Mouse (Mus musculus): ENCODE results near the gene Ppip5k1. TPM values are rescaled to one million over a fixed set of nuclear protein-coding genes. Genes with fewer than 3 reads are reported as not detected.
A peak's percentile ranks its signal among the peaks of the same experiment; 100 is the strongest.
"Not testable (repeated sequence)": the region's sequence is repeated elsewhere in the genome, so short reads cannot be mapped to it uniquely, and the experiment has no call there.

Ppip5k1 gene
- 100 to 1,000 TPM; 105 to 126 TPM for total RNA-seq (2021)

DNA sequence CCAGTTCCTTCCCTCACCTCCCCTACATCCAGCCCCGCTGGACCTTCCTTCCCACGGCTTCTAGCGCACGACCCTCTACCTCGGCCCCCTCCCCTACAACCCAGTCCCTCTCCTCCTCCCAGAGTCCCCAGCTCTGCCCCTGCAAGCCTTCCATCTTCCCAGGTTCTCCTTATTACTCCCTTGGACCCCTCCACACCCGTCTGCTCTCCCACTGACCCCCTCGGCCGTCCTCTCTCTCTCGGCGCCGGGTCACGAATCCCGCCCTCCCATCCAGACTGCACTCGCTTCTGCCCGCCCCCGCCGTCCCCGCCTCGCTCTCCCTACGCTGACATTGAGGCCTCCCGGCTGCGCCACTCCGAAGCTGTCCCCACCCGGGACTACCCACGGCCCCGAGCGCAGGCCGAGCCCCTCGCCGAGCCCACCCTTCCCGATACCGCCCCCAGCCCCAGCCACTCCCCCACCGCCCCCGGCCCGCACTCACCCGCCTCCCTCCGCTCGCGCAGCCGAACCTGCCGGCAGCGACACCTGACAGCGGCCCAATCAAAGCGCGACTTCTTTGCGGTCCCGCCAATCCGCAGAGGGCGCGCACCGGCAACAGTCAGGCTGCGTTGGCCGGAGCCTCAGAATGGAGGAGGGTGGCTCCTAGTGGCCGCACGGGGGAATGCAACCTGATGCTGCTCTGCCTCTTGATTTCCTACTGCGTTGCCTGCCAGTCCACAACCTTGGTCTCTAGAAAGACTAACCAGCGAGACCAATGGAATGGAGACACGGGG is at the start of gene Ppip5k1:
Ppip5k1 (minus strand) TSS at position 577 of the 773 bp plus-strand sequence.
- intact Hi-C loops (cut with DNase I): no loop called here

GRCm38 (mm10) chr2:121403296-121403695 is 48.1 kb upstream of the Ppip5k1 start:
- intact Hi-C loops (cut with DNase I): no loop called here
- DNase-seq (ENCODE audit: low spot score in 2 of 2): no peak

More for the DNA sequence above, at the start of gene Ppip5k1:
- DNase-seq (ENCODE audit: low spot score in 2 of 2): peak; percentile 98 to 99

DNA sequence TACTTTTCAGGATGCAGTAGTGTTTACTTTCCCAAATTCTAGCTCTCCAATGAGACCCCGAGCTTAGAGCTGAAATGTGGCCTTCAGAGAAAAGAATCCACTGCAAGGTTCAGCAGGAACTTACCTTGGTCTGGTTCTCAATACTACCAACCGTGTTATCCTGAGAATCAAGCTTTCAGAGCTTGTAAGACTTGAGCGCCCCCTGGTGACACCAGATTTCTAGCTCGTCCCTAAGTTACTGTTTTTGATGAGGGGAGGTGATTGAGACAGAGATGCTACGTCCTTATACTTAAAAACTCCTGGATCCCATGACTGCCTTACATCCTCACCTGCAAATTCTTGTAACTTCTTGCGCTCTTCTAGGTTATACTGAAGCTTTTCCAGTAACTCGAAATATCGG is 41.4 kb upstream of the Ppip5k1 start:
- intact Hi-C loops (cut with DNase I): no loop called here
- DNase-seq (ENCODE audit: low spot score in 2 of 2): peak; percentile 74 to 80

DNA sequence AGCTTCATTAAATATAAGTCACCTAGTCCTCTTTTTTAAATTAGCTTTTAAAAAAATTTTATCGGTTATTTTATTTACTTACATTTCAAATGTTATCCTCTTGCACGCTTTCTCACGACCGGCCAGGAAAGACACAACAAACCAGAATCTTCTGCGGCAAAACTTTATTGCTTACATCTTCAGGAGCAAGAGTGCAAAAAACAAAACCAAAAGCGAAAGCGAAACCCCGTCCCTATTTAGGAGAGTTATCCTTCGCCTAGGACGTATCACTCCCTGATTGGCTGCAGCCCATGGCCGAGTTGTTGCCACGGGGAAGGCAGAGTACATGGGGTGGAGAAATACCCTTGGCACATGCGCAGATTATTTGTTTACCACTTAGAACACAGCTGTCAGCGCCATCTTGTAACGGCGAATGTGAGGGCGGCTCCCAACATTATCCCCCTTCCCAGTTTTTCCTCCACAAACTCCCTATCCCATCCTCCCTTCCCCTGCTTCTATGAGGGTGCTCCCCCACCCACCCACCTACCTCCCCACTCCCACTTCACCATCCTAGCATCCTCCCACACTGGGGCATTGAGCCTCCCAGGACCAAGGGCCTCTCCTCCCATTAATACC is 31.9 kb upstream of the Ppip5k1 start, which contains the start of gene Strc:
Strc (minus strand) TSS at position 208 of the 615 bp plus-strand sequence.
- intact Hi-C loops (cut with DNase I); DNase-seq (ENCODE audit: low spot score in 2 of 2): not testable (repeated sequence)

DNA sequence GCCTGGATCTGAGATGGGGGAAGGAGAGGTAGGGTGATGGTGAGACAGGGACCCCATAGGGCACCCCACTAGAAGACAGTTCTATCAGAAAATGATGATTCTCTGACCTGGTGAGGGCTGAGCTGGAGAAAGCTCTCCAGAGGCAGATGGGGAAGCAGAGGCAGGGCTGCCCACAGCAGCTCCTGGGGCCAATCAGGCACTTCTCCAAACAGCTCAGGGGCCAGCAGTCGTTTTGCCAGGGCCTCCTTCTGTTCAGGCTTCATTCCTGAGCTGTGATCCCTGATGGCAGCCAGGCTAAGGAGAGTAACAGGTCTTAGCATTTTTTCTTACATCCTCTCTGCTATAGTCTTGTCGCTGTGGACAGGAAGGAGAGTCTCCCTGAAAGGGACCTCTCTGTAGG is 19.6 kb upstream of the Ppip5k1 start:
- intact Hi-C loops (cut with DNase I): no loop called here
- no peak for DNase-seq (ENCODE audit: low spot score in 2 of 2)

DNA sequence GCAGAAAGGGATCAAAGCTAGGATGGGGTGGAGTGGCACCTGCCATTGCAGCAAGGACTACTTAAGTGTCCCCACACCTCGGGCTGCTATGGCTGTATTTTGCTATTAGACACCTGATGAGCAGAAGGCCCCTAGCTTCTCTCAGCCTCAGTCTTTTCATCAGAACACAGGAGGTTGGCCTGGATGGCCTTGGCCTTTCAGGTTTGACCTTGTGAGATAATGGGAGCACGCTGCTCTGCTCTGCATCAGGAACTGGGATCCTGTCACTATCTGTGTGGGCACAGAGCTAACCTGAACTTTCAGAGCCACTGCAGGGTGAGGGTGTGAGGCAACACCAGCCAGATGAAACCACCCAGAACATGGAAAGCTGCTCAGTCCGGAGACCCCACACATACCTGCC is 17.1 kb upstream of the Ppip5k1 start:
- DNase-seq (ENCODE audit: low spot score in 2 of 2): no peak
- intact Hi-C loops (cut with DNase I): no loop called here

- no peak for DNase-seq (ENCODE audit: low spot score in 2 of 2)
- intact Hi-C loops (cut with DNase I): no loop called here
Observed at GRCm38 (mm10) chr2:121370921-121371320, 15.7 kb upstream of the Ppip5k1 start.

DNA sequence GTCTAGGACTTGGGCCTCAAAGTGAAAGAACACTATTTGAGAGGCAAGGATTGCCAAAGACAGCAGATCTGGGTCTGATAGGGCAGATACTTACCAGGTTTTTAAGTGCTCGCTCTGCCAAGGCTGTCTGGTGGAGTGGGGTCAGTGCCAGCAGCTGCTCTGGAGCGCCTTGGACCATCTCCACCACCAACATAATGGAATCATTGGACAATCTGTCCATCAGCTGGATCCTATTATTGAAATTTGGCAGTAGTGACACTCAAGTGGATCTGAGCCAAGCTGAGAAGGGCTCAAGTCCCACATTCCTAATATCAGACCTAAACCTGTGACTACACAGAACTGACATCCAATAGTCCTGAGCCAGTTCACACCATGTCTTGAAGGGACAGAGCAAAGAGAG is 13.6 kb upstream of the Ppip5k1 start:
- intact Hi-C loops (cut with DNase I): no loop called here
- DNase-seq (ENCODE audit: low spot score in 2 of 2): no peak

DNA sequence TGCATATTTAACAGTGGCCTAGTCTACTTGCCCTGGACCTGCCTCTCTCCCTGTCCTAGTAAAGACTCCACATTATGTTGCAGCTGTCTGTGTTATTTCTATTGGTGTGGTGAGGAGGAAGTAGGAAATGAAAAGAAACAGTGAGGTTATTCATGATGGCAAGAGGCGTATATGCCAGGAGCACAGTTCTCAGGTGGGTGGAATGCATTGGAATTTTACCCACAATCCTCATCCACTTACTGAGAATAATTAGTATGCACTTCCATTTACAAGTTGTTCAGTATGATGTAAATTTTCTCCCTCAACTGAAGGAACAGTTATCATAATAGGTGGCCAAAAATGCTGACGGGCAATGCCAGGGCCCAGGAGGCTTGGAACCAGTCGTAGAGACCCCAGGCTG is 8.5 kb upstream of the Ppip5k1 start:
- no peak for DNase-seq (ENCODE audit: low spot score in 2 of 2)
- intact Hi-C loops (cut with DNase I): no loop called here

DNA sequence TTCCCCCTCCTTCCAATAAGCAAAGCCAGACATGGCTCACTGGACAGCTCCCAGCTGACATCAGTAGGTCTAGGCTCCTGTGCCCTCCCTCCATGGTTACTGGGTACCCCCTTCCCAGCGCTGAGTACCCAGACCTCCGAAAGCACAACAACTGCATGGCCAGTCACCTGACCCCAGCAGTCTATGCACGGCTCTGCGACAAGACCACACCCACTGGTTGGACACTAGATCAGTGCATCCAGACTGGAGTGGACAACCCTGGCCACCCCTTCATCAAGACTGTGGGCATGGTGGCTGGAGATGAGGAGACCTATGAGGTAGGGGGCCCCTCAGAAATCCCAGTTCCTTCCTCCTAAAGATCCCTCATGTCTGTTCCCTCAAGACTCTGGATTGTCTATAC is 4.3 kb upstream of the Ppip5k1 start:
- no peak for DNase-seq (ENCODE audit: low spot score in 2 of 2)
- intact Hi-C loops (cut with DNase I): no loop called here

DNA sequence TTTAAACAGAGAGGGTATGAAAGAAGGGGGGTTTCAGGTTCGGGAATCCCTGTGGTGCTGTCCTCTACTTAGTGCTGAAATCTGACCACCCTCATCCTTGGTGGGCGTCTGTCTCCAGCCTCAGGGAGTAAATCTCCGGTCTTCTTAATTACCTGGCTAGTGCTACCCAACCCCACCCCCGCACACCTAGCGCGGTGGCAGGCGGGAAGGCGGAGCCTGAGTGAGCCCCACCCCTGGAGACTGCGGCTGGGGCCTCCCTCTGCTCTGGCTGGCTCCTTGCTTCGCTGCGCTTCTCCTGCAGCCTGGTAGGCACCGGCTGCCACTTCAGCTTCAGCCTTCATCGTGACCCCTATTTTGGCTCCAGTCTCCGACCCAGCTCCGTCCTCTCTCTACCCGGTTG is 3.2 kb upstream of the Ppip5k1 start:
- intact Hi-C loops (cut with DNase I): no loop called here
- DNase-seq (ENCODE audit: low spot score in 2 of 2): peak; percentile 82 to 87

DNA sequence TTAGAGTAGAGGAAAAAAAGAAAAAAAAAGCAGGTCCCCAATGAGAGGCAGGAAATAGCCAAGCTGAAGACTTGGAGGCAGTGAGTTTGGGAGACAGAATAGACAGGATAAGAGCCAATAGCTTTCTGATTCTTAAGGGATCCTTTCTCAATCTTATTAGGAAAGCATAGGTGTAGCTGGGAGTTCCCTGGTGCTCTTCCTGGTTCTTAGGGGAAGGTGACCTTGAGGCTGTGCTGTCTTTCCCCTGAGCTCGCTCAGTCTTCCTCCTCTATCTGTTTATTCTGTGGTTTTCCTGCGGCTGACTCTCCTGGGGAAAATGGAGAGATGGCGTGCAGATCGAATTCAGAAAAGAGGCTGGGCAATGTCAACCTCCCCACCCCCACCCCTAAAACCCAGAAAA is 2.8 kb upstream of the Ppip5k1 start:
- DNase-seq (ENCODE audit: low spot score in 2 of 2): no peak
- intact Hi-C loops (cut with DNase I): loop anchor here (1.0 kb wide), 1 partner anchor 36 kb away; no protein-coding TSS in a partner anchor

GRCm38 (mm10) chr2:121357494-121357893 is 2.3 kb upstream of the Ppip5k1 start, which contains the start of gene Ckmt1:
TSS of gene Ckmt1 (plus strand) at chr2:121357714.
- intact Hi-C loops (cut with DNase I): loop anchor here (1.0 kb wide), 1 partner anchor 37 kb away; no protein-coding TSS in a partner anchor
- DNase-seq (ENCODE audit: low spot score in 2 of 2): no peak

- no peak for DNase-seq (ENCODE audit: low spot score in 2 of 2)
- intact Hi-C loops (cut with DNase I): no loop called here
Observed at GRCm38 (mm10) chr2:121354378-121354777, 818 bp downstream of the Ppip5k1 start.

DNA sequence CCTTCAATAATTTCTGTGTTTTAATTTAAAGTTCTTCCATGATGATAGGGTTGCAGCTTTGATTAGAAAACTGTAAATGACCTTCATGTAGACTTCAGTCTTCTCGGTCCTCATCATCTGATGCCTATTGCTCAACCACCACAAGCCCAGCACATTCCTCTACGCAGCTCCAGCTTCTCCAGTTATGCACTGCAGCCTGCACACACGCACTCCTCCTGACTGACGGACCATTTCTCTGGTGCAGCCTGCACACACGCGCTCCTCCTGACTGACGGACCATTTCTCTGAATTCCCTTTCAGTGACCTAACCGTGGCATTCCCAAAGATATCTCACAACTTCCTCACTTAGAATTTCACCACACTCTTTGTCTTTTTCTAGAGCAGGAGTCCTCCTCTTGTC is 2.0 kb downstream of the Ppip5k1 start:
- DNase-seq (ENCODE audit: low spot score in 2 of 2): no peak
- intact Hi-C loops (cut with DNase I): no loop called here

GRCm38 (mm10) chr2:121339057-121339456 is 16.1 kb downstream of the Ppip5k1 start:
- no peak for DNase-seq (ENCODE audit: low spot score in 2 of 2)
- intact Hi-C loops (cut with DNase I): no loop called here

GRCm38 (mm10) chr2:121329492-121329891 is 25.7 kb downstream of the Ppip5k1 start:
- no peak for DNase-seq (ENCODE audit: low spot score in 2 of 2)
- intact Hi-C loops (cut with DNase I): no loop called here

GRCm38 (mm10) chr2:121323693-121324470 is 31.3 kb downstream of the Ppip5k1 start:
- intact Hi-C loops (cut with DNase I): no loop called here
- no peak for DNase-seq (ENCODE audit: low spot score in 2 of 2)

- intact Hi-C loops (cut with DNase I): no loop called here
- DNase-seq (ENCODE audit: low spot score in 2 of 2): no peak
Observed at GRCm38 (mm10) chr2:121323041-121323440, 32.2 kb downstream of the Ppip5k1 start.

- intact Hi-C loops (cut with DNase I): no loop called here
- no peak for DNase-seq (ENCODE audit: low spot score in 2 of 2)
Observed at GRCm38 (mm10) chr2:121316278-121316677, 38.9 kb downstream of the Ppip5k1 start.
